Mouse (Mus musculus) adrenal gland, postnatal 4 days (tissue): ENCODE data around the gene Slc35b3. TPM values are rescaled to one million over a fixed set of nuclear protein-coding genes. Genes with fewer than 3 reads are reported as not detected.
A peak's percentile ranks its signal among the peaks of the same experiment; 100 is the strongest.

Experiments
- DNase-seq, 2 experiments: peaks; one replicate each; pipeline ENCODE4 v3.0.0; 2021 to 2022; ENCODE audit warnings: low spot score in 2 of 2, mixed read lengths in 2 of 2
- long read RNA-seq, 2 experiments: library from polyadenylated mRNA; stranded (forward); transcript quantifications; one replicate each; pipeline ENCODE4 v2.0.0; 2021
- total RNA-seq, 2 experiments: library from RNA; stranded (reverse); gene quantifications; 2 replicates each; pipeline ENCODE4 v1.2.3; 2021

The Slc35b3 gene
- 10 to 100 TPM; 33.3 to 38.7 TPM for total RNA-seq
- long read RNA-seq, experiment 1, transcript Slc35b3-209 (10 exons, 2,216 nt): major isoform, 9 of 23 reads
- long read RNA-seq, experiment 1, partial matches to known transcripts: 4 of 23 reads
- long read RNA-seq, experiment 1, other reads (novel, unspliced or antisense): 8 of 23 reads
- long read RNA-seq, experiment 2, transcript Slc35b3-209 (10 exons, 2,216 nt): major isoform, 18 of 61 reads
- long read RNA-seq, experiment 2, partial matches to known transcripts: 9 of 61 reads
- long read RNA-seq, experiment 2, other reads (novel, unspliced or antisense): 29 of 61 reads

GRCm38 (mm10) chr13:38960063-38961050 is at the start of gene Slc35b3:
TSS of gene Slc35b3 (minus strand) at chr13:38960875.
- DNase-seq: peak; percentile 70 to 82

GRCm38 (mm10) chr13:39010280-39010679 is 49.6 kb upstream of the Slc35b3 start:
- no peak for DNase-seq

- DNase-seq: no peak
These were observed 42.6 kb upstream of the Slc35b3 start for GRCm38 (mm10) chr13:39003101-39003762.

GRCm38 (mm10) chr13:39002424-39002823 is 41.7 kb upstream of the Slc35b3 start:
- DNase-seq: no peak

GRCm38 (mm10) chr13:39001434-39001833 is 40.8 kb upstream of the Slc35b3 start:
- DNase-seq: no peak

GRCm38 (mm10) chr13:38998958-38999357 is 38.3 kb upstream of the Slc35b3 start:
- no peak for DNase-seq

GRCm38 (mm10) chr13:38992529-38992928 is 31.9 kb upstream of the Slc35b3 start:
- no peak for DNase-seq

- DNase-seq: no peak
These were observed 23.1 kb upstream of the Slc35b3 start for GRCm38 (mm10) chr13:38983751-38984150.

GRCm38 (mm10) chr13:38980900-38981299 is 20.2 kb upstream of the Slc35b3 start:
- no peak for DNase-seq

- no peak for DNase-seq
These were observed 16.3 kb upstream of the Slc35b3 start for GRCm38 (mm10) chr13:38976978-38977377.

GRCm38 (mm10) chr13:38975853-38976252 is 15.2 kb upstream of the Slc35b3 start:
- DNase-seq: no peak

- no peak for DNase-seq
These were observed 11.9 kb upstream of the Slc35b3 start for GRCm38 (mm10) chr13:38972602-38973001.

- no peak for DNase-seq
These were observed 10.4 kb upstream of the Slc35b3 start for GRCm38 (mm10) chr13:38971047-38971446.

GRCm38 (mm10) chr13:38967518-38967917 is 6.8 kb upstream of the Slc35b3 start:
- DNase-seq: no peak

GRCm38 (mm10) chr13:38966922-38967448 is 6.3 kb upstream of the Slc35b3 start:
- DNase-seq: no peak

GRCm38 (mm10) chr13:38962771-38963170 is 2.1 kb upstream of the Slc35b3 start:
- DNase-seq: no peak

- DNase-seq: no peak
These were observed 2.6 kb downstream of the Slc35b3 start for GRCm38 (mm10) chr13:38958037-38958436.

GRCm38 (mm10) chr13:38946296-38947012 is 14.2 kb downstream of the Slc35b3 start:
- DNase-seq: no peak

- DNase-seq: peak in 1 of 2 experiments; percentile 8
These were observed 14.9 kb downstream of the Slc35b3 start for GRCm38 (mm10) chr13:38945767-38946166.

GRCm38 (mm10) chr13:38944951-38945350 is 15.7 kb downstream of the Slc35b3 start:
- DNase-seq: no peak

- no peak for DNase-seq
These were observed 18.9 kb downstream of the Slc35b3 start for GRCm38 (mm10) chr13:38941786-38942185.
